Mouse (Mus musculus) hindbrain, embryonic 11.5 days (tissue): ENCODE measurements around the gene Hist1h1b. TPM values are rescaled to one million over a fixed set of nuclear protein-coding genes. Genes with fewer than 3 reads are reported as not detected.
"Not testable (repeated sequence)": the region's sequence is repeated elsewhere in the genome, so short reads cannot be mapped to it uniquely, and the experiment has no call there.

Experiments used
- ATAC-seq: fragments of 200-750 bp; cut with Nextera tagmentation; 2 replicates; pipeline ENCODE4 v1.8.0; 2017; ENCODE audit warnings: mild to moderate bottlenecking, moderate TSS enrichment, moderate library complexity; ENCODE audit not compliant: low FRiP score
- DNase-seq: peaks from one replicate; pipeline ENCODE4 v3.0.0-alpha.2; 2015; ENCODE audit warnings: low spot score
- H3K27ac ChIP-seq: fragments of 300-500 bp; sonication (generic); 2 replicates; pipeline ENCODE4 v1.5.1; 2014; ENCODE audit warnings: mild to moderate bottlenecking, low read depth, low read length
- H3K27me3 ChIP-seq: fragments of 300-500 bp; sonication (generic); 2 replicates; pipeline ENCODE4 v1.6.1; 2014; ENCODE audit warnings: mild to moderate bottlenecking, low read length, moderate library complexity, mixed read lengths; ENCODE audit not compliant: control insufficient read depth, insufficient read depth
- H3K36me3 ChIP-seq: fragments of 300-500 bp; sonication (generic); 2 replicates; pipeline ENCODE4 v1.6.1; 2014; ENCODE audit warnings: mild to moderate bottlenecking, low read length, moderate library complexity, mixed read lengths; ENCODE audit not compliant: control insufficient read depth, insufficient read depth
- H3K4me1 ChIP-seq: fragments of 300-500 bp; sonication (generic); replicated peaks from 2 replicates; pipeline ENCODE4 v1.6.1; 2014; ENCODE audit warnings: low read length, mixed read lengths; ENCODE audit not compliant: control insufficient read depth, insufficient read depth
- H3K4me2 ChIP-seq: fragments of 300-500 bp; sonication (generic); replicated peaks from 2 replicates; pipeline ENCODE4 v1.6.1; 2014; ENCODE audit warnings: mild to moderate bottlenecking, low read depth, low read length
- H3K4me3 ChIP-seq: fragments of 300-500 bp; sonication (generic); 2 replicates; pipeline ENCODE4 v1.5.1; 2014; ENCODE audit warnings: low read depth, low read length
- H3K9ac ChIP-seq: fragments of 300-500 bp; sonication (generic); 2 replicates; pipeline ENCODE4 v1.6.1; 2014; ENCODE audit warnings: low read depth, low read length
- H3K9me3 ChIP-seq: fragments of 300-500 bp; sonication (generic); 2 replicates; pipeline ENCODE4 v1.6.1; 2016; ENCODE audit warnings: low read length; ENCODE audit not compliant: control insufficient read depth
- WGBS: fragments of 180-500 bp; shearing (Covaris S2); extraction: QIAGEN DNeasy Blood & Tissue Kit; methylation state at CpG from one replicate; pipeline ENCODE4 v1.1.7; 2014; 5-methylcytosine and 5-hydroxymethylcytosine counted together
- polyA plus RNA-seq: library from polyadenylated mRNA; unstranded; fragments of >200 nt; fragmentation: Nextera tagmentation; extraction: Ambion mirVana; gene quantifications from 2 replicates; pipeline ENCODE4 v1.2.1, GENCODE M21; 2014

Hist1h1b gene
- polyA plus RNA-seq, 1 experiment from 2014 or later: 19.1 TPM

DNA sequence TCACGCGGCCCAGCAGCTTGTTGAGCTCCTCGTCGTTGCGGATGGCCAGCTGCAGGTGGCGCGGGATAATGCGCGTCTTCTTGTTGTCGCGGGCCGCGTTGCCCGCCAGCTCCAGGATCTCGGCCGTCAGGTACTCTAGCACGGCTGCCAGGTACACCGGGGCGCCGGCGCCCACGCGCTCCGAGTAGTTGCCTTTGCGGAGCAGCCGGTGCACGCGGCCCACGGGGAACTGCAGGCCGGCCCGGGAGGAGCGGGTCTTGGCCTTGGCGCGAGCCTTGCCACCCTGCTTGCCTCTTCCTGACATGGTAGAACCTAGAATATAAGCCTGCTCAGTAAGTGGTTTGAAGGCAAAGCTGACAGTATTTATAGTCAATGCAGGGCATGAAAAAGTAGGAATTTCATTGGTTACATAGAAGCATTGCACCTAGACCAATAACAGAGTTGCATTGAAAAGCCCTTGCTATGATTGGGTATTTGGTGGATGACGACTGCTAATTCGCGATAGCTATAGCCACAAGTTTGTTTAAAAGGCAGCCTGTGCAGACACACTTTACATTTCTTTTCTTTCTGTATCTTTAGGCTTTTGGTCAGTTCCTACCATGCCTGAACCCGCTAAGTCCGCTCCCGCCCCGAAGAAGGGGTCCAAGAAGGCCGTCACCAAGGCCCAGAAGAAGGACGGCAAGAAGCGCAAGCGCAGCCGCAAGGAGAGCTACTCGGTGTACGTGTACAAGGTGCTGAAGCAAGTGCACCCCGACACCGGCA is 26.7 kb downstream of the Hist1h1b start, which contains the start of the genes Hist1h2ak and Hist1h2bn:
Gene Hist1h2ak (minus strand): TSS at position 304 of the 762 bp plus-strand sequence.
Gene Hist1h2bn (plus strand): TSS at position 600 of the 762 bp plus-strand sequence.
- Histone ChIP-seq H3K4me3 (peak within 1 kb of the TSS; percentile 39), H3K27ac (peak within 1 kb of the TSS; percentile 84), H3K4me2 (peak within 1 kb of the TSS; percentile 61), H3K9ac (peak within 1 kb of the TSS; percentile 49)
- under 1% methylated on average over 33 of the region's 50 CpGs for WGBS
- peak; percentile 78 for DNase-seq
- H3K36me3 ChIP-seq, H3K9me3 ChIP-seq, H3K4me1 ChIP-seq, H3K27me3 ChIP-seq: not testable (repeated sequence)
- ATAC-seq: peak; percentile 93

- H3K4me1 ChIP-seq: no peaks in the 10 kb centered on the region
- H3K9me3 ChIP-seq: no peaks in the 10 kb centered on the region
- peak overlapping the region; percentile 49 for H3K9ac ChIP-seq
- peak overlapping the region; percentile 39 for H3K4me3 ChIP-seq
- peak overlapping the region; percentile 61 for H3K4me2 ChIP-seq
- H3K27ac ChIP-seq: peak overlapping the region; percentile 84
- no peaks in the 10 kb centered on the region for H3K27me3 ChIP-seq
- DNase-seq (peak; percentile 54), ATAC-seq (no peak)
- WGBS: 3% methylated on average over 10 of the region's 10 CpGs
- no peaks in the 10 kb centered on the region for H3K36me3 ChIP-seq
Measured at GRCm38 (mm10) chr13:21753051-21753523, 27.3 kb downstream of the Hist1h1b start.

DNA sequence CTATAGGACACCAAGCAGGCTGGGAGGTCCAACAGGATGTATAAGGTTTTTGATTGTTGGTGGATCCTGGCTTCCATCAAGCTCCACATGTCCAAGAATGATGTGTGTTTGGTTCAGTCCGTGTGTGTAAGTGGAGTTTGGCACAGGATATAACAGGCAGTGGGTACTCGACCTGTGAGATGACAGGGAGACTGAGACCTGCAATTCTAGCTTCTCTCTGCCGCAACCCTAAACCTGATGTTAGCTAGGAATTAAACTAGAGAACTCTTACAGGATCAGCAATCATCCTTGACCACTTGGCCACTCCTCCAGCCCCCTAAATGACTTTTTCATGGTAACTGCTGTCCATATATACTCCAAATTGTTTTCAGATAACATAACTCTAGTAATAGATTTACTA is 28.1 kb downstream of the Hist1h1b start:
- ATAC-seq (no peak), DNase-seq (peak; percentile 38)
- peak overlapping the region; percentile 59; the same call in 1 of the 2 replicates for H3K27ac ChIP-seq
- H3K36me3 ChIP-seq: no peaks in the 10 kb centered on the region
- no peaks in the 10 kb centered on the region for H3K27me3 ChIP-seq
- no peak overlapping the region for H3K4me3 ChIP-seq
- 49% methylated on average over 3 of the region's 3 CpGs for WGBS
- H3K9me3 ChIP-seq: no peaks in the 10 kb centered on the region
- H3K4me1 ChIP-seq: no peaks in the 10 kb centered on the region; the same call in 1 of the 2 replicates
- H3K9ac ChIP-seq: no peak overlapping the region
- H3K4me2 ChIP-seq: no peak overlapping the region

DNA sequence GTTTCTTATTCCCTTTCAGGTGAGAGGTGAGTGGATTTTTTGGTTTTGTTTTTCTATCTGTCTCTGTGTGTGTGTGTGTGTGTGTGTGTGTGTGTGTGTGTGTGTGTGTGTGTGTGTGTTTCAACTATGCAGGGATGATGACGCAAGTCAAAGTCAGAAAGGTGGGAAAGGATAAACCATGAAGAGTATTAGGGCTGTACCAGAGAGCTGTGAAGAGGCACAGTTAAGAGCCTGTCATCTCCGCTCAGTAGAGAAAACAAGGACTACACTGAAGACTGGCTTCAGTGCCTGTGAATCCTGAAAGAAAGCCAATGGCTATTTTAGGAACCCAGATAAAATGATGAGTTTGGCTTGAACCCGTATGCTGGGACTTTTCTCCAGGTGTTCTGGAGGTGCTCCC is 28.6 kb downstream of the Hist1h1b start:
- Histone ChIP-seq H3K4me2 (no peak overlapping the region), H3K27me3 (no peaks in the 10 kb centered on the region), H3K9ac (no peak overlapping the region), H3K36me3 (no peaks in the 10 kb centered on the region), H3K9me3 (no peaks in the 10 kb centered on the region), H3K4me3 (no peak overlapping the region), H3K4me1 (no peaks in the 10 kb centered on the region; the same call in 1 of the 2 replicates), H3K27ac (peak overlapping the region; percentile 59)
- ATAC-seq (no peak), DNase-seq (no peak)
- 75% methylated on average over 3 of the region's 3 CpGs for WGBS

DNA sequence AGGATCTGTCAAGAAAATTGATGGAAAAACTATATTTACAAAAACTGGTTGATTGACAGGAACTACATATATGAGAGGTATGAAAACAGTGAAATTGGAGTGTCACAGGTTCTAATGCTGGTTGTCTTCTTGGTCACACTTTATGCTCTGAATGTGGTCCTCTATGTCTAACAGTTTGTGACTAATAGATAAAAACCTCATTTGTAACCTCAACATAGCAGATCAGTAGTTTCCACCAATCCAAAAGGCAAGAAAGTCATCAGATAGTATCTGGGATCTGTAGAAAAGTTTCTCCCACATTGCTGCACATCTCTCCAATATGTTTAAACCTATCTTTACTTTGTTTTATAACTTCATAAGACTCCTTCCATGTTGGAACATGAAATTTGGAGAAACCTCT is 29.0 kb downstream of the Hist1h1b start:
- no peaks in the 10 kb centered on the region for H3K27me3 ChIP-seq
- H3K4me1 ChIP-seq: no peaks in the 10 kb centered on the region; the same call in 1 of the 2 replicates
- H3K9ac ChIP-seq: no peak overlapping the region
- no peaks in the 10 kb centered on the region for H3K36me3 ChIP-seq
- H3K4me3 ChIP-seq: no peak overlapping the region
- no peaks in the 10 kb centered on the region for H3K9me3 ChIP-seq
- no peak for DNase-seq
- no peak for ATAC-seq
- H3K27ac ChIP-seq: 0 out of 2 replicates have a peak overlapping the region, but pooled peaks have one; percentile 59
- no peak overlapping the region for H3K4me2 ChIP-seq

DNA sequence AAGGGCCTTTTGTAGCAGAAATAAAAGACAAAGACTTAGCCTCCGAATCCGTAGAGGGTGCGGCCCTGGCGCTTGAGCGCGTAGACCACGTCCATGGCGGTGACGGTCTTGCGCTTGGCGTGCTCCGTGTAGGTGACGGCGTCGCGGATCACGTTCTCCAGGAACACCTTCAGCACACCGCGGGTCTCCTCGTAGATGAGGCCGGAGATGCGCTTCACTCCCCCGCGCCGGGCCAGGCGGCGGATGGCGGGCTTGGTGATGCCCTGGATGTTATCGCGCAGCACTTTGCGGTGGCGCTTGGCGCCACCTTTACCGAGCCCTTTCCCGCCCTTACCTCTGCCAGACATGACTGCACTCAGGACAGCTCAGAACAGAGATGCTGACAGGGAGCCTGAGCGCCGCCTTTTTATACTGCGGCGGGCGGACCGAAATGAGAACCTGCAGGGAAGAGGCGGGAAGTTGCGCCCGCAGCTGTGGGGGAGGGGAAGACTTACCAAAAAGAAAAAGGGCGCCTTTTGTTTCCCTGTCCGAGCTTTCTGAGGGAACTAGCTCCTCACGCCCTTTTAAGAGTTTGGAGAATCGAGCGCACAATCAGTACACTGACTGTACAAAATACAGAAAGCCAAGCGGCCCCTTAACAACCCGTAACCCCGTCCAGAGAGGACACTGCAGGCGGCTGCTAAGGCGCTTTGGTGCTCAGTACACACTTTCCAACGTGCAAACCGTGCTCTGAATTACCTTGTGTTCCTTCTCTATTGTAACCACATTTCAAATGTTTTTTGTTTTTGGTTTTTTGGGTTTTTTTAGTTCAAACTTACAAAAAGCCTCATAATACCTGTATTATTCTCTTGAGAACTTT is 30.0 kb downstream of the Hist1h1b start, which contains the start of gene Hist1h4k:
Gene Hist1h4k (minus strand): TSS at position 347 of the 859 bp plus-strand sequence.
- peak; percentile 85 for ATAC-seq
- peak within 1 kb of the TSS; percentile 64 for H3K9ac ChIP-seq
- peak within 1 kb of the TSS; percentile 72 for H3K4me2 ChIP-seq
- H3K27ac ChIP-seq: peak within 1 kb of the TSS; percentile 93
- not testable (repeated sequence) for H3K36me3 ChIP-seq, H3K4me1 ChIP-seq, H3K27me3 ChIP-seq, H3K9me3 ChIP-seq
- under 1% methylated on average over 46 of the region's 56 CpGs for WGBS
- peak; percentile 97 for DNase-seq
- peak within 1 kb of the TSS; percentile 56 for H3K4me3 ChIP-seq

DNA sequence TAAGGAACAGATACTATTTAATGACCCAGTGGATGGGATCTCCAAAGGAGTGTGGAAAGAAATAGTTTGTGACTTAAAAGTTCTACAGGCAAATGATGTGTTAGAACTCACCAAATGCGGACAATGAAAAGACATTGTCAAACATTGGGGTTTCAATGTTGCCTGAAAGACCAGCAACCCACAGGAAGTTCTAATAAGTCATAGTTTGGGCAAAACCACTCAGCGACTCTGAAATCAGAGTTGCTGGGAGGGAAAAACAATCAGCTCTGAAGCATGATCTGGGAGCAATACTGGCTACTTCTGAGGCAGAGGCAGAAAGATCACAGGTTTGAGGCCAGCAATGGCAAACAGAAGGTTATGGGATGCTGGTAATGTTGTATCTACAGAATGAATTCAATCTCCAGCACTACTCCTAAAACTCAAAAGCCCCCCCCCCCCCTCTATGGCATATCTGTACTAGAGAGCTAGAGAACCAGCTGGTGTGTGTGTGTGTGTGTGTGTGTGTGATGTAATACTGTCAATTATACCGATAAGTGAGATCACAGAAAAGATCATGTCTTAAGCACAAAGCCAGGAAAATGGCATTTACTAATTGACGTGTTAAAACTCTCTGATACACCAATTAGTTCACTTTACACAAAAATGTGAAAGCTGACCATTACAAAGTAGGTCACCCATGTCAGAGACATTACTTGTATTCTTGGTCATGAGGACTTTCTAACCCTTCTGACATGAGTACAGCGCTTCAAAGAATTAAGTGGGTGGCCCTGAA is 30.9 kb downstream of the Hist1h1b start:
- no peak for ATAC-seq
- WGBS: 8% methylated on average over 5 of the region's 5 CpGs
- peak; percentile 59 for DNase-seq
- Histone ChIP-seq H3K36me3 (no peaks in the 10 kb centered on the region), H3K9ac (peak overlapping the region; percentile 64), H3K4me3 (peak overlapping the region; percentile 56), H3K27me3 (no peaks in the 10 kb centered on the region), H3K9me3 (no peaks in the 10 kb centered on the region), H3K4me2 (peak overlapping the region; percentile 72), H3K27ac (peak overlapping the region; percentile 93), H3K4me1 (no peaks in the 10 kb centered on the region; the same call in 1 of the 2 replicates)

DNA sequence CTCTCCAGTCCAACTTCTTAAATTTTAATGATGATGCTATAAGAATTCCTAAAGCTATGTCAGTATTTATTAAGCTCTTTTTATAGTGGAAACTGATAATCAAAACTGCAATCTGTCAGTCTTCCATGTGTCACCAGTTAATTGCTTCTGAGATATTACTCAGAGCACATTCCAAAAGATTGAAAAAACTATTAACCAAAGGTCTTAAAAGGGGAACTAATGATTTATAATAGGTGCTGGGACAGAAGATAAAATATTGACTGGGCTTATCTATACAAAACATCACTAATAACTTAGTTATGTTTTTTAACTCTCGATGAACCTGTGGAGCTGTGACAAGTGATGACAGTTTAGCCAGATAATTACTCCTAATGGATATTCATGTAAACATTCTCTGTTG is 35.4 kb downstream of the Hist1h1b start:
- 93% methylated on average over 1 of the region's 1 CpGs for WGBS
- no peak for DNase-seq
- H3K36me3 ChIP-seq: no peaks in the 10 kb centered on the region
- no peaks in the 10 kb centered on the region for H3K9me3 ChIP-seq
- no peak overlapping the region for H3K4me3 ChIP-seq
- H3K27me3 ChIP-seq: no peaks in the 10 kb centered on the region
- ATAC-seq: no peak
- H3K4me2 ChIP-seq: no peak overlapping the region
- H3K4me1 ChIP-seq: no peaks in the 10 kb centered on the region; the same call in 1 of the 2 replicates
- no peak overlapping the region for H3K27ac ChIP-seq
- no peak overlapping the region for H3K9ac ChIP-seq
